Mouse (Mus musculus): ENCODE results near the gene Lst1. TPM values are rescaled to one million over a fixed set of nuclear protein-coding genes. Genes with fewer than 3 reads are reported as not detected.
A peak's percentile ranks its signal among the peaks of the same experiment; 100 is the strongest.

The Lst1 gene
- polyA plus RNA-seq, 1 experiment from 2014 or later, result 15.0 TPM

GRCm38 (mm10) chr17:35224641-35225040 lies 36.4 kb upstream of the Lst1 start:
- Histone ChIP-seq H3K27me3 (ENCODE audit: insufficient read depth, low read length) (no peaks in the 10 kb centered on the region), H3K9ac (ENCODE audit: low read depth, low read length) (no peak overlapping the region), H3K4me1 (replicated peaks; ENCODE audit: insufficient read depth, low read length) (no peaks in the 10 kb centered on the region; the same call in 1 of the 2 replicates), H3K9me3 (replicated peaks; ENCODE audit: low read length) (no peaks in the 10 kb centered on the region), H3K36me3 (ENCODE audit: insufficient read depth, low read length) (peaks cover 31% of the 10 kb centered on the region), H3K4me2 (ENCODE audit: low read length) (no peak overlapping the region), H3K4me3 (replicated peaks; ENCODE audit: low read depth, low read length) (no peak overlapping the region), H3K27ac (no peak overlapping the region)
- no peak for TF ChIP-seq CTCF (IDR thresholded peaks at IDR 0.05; ENCODE audit: low read depth)
- DNase-seq (ENCODE audit: low spot score), result no peak
- no peak for ATAC-seq (replicated peaks; ENCODE audit: low FRiP score, low read depth)
- WGBS, result 93% methylated on average over 4 of the region's 4 CpGs

GRCm38 (mm10) chr17:35222299-35222698 lies 34.1 kb upstream of the Lst1 start:
- H3K4me1 ChIP-seq (replicated peaks; ENCODE audit: insufficient read depth, low read length), result no peaks in the 10 kb centered on the region; the same call in 1 of the 2 replicates
- peaks cover 16% of the 10 kb centered on the region; the same call in 1 of the 2 replicates for H3K36me3 ChIP-seq (ENCODE audit: insufficient read depth, low read length)
- WGBS, result 82% methylated on average over 6 of the region's 6 CpGs
- DNase-seq (ENCODE audit: low spot score) (no peak), ATAC-seq (replicated peaks; ENCODE audit: low FRiP score, low read depth) (no peak)
- no peaks in the 10 kb centered on the region for H3K27me3 ChIP-seq (ENCODE audit: insufficient read depth, low read length)
- H3K9me3 ChIP-seq (replicated peaks; ENCODE audit: low read length), result no peaks in the 10 kb centered on the region
- H3K9ac ChIP-seq (ENCODE audit: low read depth, low read length), result no peak overlapping the region
- no peak for TF ChIP-seq CTCF (IDR thresholded peaks at IDR 0.05; ENCODE audit: low read depth)
- no peak overlapping the region for H3K4me3 ChIP-seq (replicated peaks; ENCODE audit: low read depth, low read length)
- H3K4me2 ChIP-seq (ENCODE audit: low read length), result no peak overlapping the region
- no peak overlapping the region for H3K27ac ChIP-seq

GRCm38 (mm10) chr17:35220156-35220952 lies 32.1 kb upstream of the Lst1 start, which contains the start of gene Gm16181:
TSS of gene Gm16181 (plus strand) at chr17:35220834.
- H3K9ac ChIP-seq (ENCODE audit: low read depth, low read length), result no peak within 1 kb of the TSS

GRCm38 (mm10) chr17:35219601-35220041 lies 31.4 kb upstream of the Lst1 start:
- Histone ChIP-seq H3K4me3 (replicated peaks; ENCODE audit: low read depth, low read length) (no peak overlapping the region), H3K4me1 (replicated peaks; ENCODE audit: insufficient read depth, low read length) (no peaks in the 10 kb centered on the region; the same call in 1 of the 2 replicates), H3K27ac (0 out of 2 replicates have a peak overlapping the region, but pooled peaks have one; percentile 57), H3K36me3 (ENCODE audit: insufficient read depth, low read length) (peaks cover 12% of the 10 kb centered on the region; the same call in 1 of the 2 replicates), H3K9ac (ENCODE audit: low read depth, low read length) (no peak overlapping the region), H3K27me3 (ENCODE audit: insufficient read depth, low read length) (no peaks in the 10 kb centered on the region), H3K4me2 (ENCODE audit: low read length) (no peak overlapping the region), H3K9me3 (replicated peaks; ENCODE audit: low read length) (no peaks in the 10 kb centered on the region)
- ATAC-seq (replicated peaks; ENCODE audit: low FRiP score, low read depth) (no peak), DNase-seq (ENCODE audit: low spot score) (no peak)
- WGBS, result 73% methylated on average over 6 of the region's 6 CpGs
- no peak for TF ChIP-seq CTCF (IDR thresholded peaks at IDR 0.05; ENCODE audit: low read depth)

More at GRCm38 (mm10) chr17:35220156-35220952, 32.1 kb upstream of the Lst1 start, which contains the start of gene Gm16181:
- WGBS, result 67% methylated on average over 28 of the region's 28 CpGs
- no peaks in the 10 kb centered on the region for H3K9me3 ChIP-seq (replicated peaks; ENCODE audit: low read length)
- H3K4me2 ChIP-seq (ENCODE audit: low read length), result no peak within 1 kb of the TSS
- no peaks in the 10 kb centered on the region for H3K27me3 ChIP-seq (ENCODE audit: insufficient read depth, low read length)
- no peak for TF ChIP-seq CTCF (IDR thresholded peaks at IDR 0.05; ENCODE audit: low read depth)
- peaks cover 12% of the 10 kb centered on the region; the same call in 1 of the 2 replicates for H3K36me3 ChIP-seq (ENCODE audit: insufficient read depth, low read length)
- ATAC-seq (replicated peaks; ENCODE audit: low FRiP score, low read depth) (no peak), DNase-seq (ENCODE audit: low spot score) (no peak)
- peak within 1 kb of the TSS; percentile 54 for H3K27ac ChIP-seq
- no peak within 1 kb of the TSS for H3K4me3 ChIP-seq (replicated peaks; ENCODE audit: low read depth, low read length)
- H3K4me1 ChIP-seq (replicated peaks; ENCODE audit: insufficient read depth, low read length), result no peaks in the 10 kb centered on the region; the same call in 1 of the 2 replicates

GRCm38 (mm10) chr17:35218516-35219193 lies 30.4 kb upstream of the Lst1 start:
- ATAC-seq (replicated peaks; ENCODE audit: low FRiP score, low read depth) (no peak), DNase-seq (ENCODE audit: low spot score) (no peak)
- Histone ChIP-seq H3K27ac (peak overlapping the region; percentile 57), H3K36me3 (ENCODE audit: insufficient read depth, low read length) (peaks cover 12% of the 10 kb centered on the region; the same call in 1 of the 2 replicates), H3K9ac (ENCODE audit: low read depth, low read length) (no peak overlapping the region), H3K4me1 (replicated peaks; ENCODE audit: insufficient read depth, low read length) (no peaks in the 10 kb centered on the region; the same call in 1 of the 2 replicates), H3K4me2 (ENCODE audit: low read length) (no peak overlapping the region), H3K27me3 (ENCODE audit: insufficient read depth, low read length) (no peaks in the 10 kb centered on the region), H3K4me3 (replicated peaks; ENCODE audit: low read depth, low read length) (no peak overlapping the region), H3K9me3 (replicated peaks; ENCODE audit: low read length) (no peaks in the 10 kb centered on the region)
- no peak for TF ChIP-seq CTCF (IDR thresholded peaks at IDR 0.05; ENCODE audit: low read depth)
- WGBS, result 72% methylated on average over 18 of the region's 18 CpGs

- Histone ChIP-seq H3K36me3 (ENCODE audit: insufficient read depth, low read length) (no peaks in the 10 kb centered on the region), H3K9me3 (replicated peaks; ENCODE audit: low read length) (no peaks in the 10 kb centered on the region), H3K27me3 (ENCODE audit: insufficient read depth, low read length) (no peaks in the 10 kb centered on the region), H3K4me3 (replicated peaks; ENCODE audit: low read depth, low read length) (no peak overlapping the region), H3K4me1 (replicated peaks; ENCODE audit: insufficient read depth, low read length) (no peaks in the 10 kb centered on the region), H3K4me2 (ENCODE audit: low read length) (no peak overlapping the region), H3K9ac (ENCODE audit: low read depth, low read length) (no peak overlapping the region), H3K27ac (no peak overlapping the region)
- DNase-seq (ENCODE audit: low spot score), result no peak
- TF ChIP-seq CTCF (IDR thresholded peaks at IDR 0.05; ENCODE audit: low read depth), result no peak
- no peak for ATAC-seq (replicated peaks; ENCODE audit: low FRiP score, low read depth)
- WGBS, result 92% methylated on average over 5 of the region's 5 CpGs
Observed at GRCm38 (mm10) chr17:35213071-35213470, 24.8 kb upstream of the Lst1 start.
